Mouse (Mus musculus) B cell, adult 2 months (primary cell): ENCODE results near the gene Chrnb2.
"Not testable (repeated sequence)": the region's sequence is repeated elsewhere in the genome, so short reads cannot be mapped to it uniquely, and the experiment has no call there.

Experiments used
- DNase-seq, 2 experiments: peaks; one replicate each; pipeline ENCODE4 v3.0.0; 2022

The Chrnb2 gene

DNA sequence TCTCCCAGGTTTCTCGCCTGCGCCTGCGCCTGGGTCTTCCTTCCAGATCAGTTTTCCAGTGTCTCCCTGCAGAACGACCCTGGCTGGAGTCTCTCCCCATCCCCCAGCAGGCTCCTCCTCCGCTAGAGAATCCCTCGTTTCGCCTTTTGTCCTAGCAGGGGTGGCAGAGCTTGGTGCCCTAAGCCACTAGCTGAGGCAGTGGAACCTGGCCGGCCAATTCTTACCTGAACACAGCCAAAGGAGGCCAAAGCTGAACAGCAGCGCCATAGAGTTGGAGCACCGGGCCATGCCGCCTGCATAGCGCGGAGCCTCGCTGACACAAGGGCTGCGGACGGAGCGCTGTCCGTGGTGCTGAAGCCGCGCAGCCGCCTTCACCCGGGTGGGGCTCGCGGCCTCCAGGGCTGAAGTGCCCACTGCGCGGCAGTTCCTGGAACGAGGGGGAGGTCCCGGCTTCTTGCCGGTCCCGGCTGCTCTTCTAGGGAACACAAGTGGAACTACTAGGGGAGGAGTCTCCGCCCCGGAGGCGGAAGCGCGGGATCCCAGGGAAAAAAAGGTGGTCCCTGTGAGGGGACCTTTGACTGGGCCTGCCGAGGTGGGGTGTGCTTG, at the start of gene Chrnb2:
TSS of gene Chrnb2 (minus strand) at position 514 of the 606 bp plus-strand sequence.
- peak; percentile 82 to 86 for DNase-seq

DNA sequence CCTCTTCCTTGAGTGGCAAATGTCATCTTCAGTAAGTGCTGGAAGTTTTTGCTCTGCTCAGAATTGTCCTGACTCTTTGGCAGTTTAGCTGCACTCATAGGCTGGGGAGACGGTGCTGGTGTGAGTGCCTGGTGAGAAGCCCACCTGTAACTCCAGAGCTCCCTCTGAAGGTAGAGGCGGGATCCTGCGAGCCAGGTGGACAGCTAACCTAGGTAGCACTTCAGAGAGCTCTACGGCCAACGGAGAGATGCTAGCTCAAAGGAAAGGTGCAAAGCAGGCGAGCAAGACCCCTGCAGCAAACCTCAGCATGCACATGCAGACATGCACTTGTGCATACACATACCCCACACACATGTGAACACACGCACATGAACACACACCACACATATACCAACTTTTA, 49.6 kb upstream of the Chrnb2 start:
- no peak for DNase-seq

DNA sequence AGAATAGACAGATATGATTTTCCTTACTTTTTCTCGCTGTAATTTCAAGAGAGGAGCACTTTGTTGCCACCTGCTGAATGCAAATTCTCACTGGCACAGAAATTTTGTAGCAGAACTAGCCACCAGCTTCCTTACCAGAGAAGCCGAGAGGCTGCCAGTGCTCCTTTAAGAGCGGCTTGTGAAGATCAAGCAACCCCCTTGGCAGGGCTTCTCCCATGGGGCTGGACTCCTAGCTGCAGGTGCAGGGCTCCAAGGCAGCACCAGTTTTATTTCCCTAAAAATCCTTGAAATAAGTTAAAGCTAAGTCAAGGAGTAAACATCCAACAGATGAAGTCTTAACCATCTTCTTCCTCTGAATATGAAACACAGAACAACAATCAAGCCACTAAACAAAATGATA, 47.7 kb upstream of the Chrnb2 start:
- no peak for DNase-seq

DNA sequence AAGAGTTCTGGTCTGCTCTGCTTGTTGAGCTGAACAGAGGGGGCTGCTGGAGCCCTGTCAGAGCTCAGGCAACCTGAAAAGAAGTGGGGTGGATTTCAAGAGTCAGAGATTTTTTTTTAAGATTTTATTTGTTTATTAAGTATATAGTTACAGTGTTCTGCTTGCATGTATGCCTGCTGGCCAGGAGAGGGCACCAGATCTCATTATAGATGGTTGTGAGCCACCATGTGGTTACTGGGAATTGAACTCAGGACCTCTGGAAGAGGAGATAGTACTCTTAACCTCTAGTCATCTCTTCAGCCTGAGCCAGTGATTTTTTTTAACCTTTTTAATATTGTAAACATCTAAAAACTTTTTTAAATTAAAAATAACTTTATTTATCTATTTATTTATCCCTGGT, 46.4 kb upstream of the Chrnb2 start:
- peak; percentile 41 to 50 for DNase-seq

DNA sequence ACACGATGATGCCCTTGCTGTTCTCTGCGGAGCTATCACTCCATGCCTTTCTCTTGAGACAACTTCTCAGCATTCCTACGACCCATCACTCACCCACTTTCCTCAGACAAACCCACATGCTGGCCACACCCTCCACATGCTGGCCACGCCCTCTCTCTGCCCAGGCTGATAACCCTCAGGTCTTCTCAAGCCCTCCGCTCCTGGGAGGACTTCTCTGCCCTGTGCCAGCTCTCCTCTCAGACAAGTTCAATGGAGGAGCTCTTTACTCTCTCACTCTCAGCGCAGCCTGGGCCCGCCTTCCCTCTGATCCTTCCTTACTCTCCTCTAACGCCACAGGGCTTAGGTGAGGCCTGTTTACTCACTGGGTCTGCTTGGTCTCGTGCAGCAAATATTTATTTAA, 44.2 kb upstream of the Chrnb2 start:
- no peak for DNase-seq

DNA sequence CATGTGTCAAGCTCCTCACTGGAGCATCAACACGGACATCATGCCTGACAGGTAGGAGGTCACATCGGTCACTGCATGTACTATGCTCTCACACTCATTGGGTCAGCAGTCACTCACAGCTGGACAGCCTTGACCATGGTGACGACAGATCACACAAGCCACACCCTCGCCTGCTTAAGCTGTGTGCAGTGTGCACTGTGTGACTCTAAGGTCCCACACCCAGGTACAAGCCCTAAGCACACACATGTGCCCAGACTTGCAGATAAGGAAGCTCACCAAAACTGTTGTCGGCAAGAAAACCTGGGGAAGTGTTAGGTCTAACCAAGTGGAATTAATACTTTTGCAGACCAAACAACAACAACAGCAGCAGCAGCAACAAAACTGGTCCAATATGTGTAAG, 43.4 kb upstream of the Chrnb2 start:
- no peak for DNase-seq

DNA sequence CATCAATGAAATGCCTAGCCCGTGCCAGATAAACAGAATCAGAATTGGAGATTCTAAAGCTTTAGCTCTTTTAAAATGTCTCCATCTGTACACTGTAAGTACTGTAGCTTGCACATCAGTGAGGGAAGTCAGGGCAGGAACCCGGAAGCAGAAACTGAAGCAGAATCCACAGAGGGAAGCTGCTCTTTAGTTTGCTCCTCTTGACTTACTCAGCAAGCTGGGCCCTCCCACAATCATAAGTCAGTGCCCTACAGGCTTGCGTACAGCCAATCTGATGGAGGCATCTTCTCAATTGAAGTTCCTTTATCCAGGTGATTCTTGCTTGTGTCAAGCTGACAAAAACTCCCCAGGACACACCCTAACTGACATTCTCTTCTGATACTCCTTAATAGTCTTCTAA, 42.7 kb upstream of the Chrnb2 start:
- DNase-seq, result no peak

DNA sequence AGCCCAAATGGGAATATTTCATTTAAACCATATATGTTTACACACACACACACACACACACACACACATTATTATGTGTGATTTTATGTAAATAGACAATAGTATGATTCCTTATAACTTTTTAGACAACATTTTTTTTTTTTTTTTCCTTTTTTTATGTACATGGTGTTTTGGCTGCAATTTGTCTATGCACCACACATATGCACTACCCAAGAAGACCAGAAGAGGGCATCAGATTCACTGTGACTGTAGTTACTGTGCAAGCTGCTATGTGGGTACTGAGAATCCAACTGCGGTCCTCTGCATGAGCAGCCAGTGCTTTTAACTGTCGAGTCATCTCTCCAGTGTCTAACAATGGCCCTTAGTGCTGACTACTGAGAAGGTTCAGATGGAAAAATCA, 42.3 kb upstream of the Chrnb2 start:
- peak; percentile 54 to 55 for DNase-seq

DNA sequence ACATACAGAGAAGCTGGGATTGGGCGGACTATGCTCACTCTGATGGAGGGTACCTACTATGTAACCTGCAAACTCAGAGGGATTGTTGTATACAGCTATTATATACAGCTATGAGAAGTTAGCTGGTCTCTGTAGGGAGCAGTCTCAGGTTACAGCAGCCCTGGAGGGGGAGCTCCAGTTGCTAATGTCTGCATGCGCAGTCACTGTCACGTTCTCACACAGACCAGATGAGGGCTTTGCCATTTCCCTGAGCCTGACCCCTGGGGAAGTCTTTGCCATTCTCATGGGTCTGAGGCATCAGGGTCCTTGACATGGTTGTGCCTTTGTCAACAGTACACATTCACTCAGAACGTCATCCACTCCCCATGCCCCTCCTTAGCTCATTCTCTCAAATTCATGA, 40.7 kb upstream of the Chrnb2 start:
- no peak for DNase-seq

DNA sequence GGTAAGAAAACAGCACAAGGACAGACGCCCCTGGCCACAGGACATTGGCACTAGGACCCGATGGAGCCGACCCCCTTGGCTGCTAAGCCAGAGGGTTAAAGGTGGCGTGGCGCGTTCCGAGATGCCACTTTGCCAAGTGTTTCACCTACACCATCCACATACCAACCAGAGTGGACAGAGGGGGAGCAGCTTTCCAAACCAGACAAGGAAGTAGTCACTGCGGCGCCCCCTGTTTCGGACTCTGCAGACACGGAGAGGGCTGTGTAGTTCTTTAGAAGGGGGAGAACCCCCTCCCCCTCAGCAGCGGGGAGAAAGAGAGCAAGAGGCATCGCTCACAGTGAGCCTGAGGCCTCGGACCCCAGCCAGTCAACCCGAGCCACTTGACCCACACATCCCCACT, 38.4 kb upstream of the Chrnb2 start:
- DNase-seq, result no peak

DNA sequence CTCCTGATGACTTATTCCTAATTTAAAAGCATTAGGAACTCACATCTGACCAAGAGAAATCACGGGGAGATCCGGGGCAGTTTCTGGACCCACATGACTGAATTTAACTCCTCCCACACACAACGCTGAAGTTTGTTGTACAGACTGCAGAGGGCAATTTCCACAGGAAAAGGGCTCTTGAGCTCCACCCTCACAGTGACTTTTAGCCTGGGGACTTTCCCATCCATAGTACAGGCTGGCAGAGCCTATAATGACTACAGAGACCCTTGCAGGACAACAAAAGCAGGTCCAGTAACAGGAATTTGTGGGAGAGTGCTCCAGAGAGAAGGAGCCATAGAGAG, 37.0 kb upstream of the Chrnb2 start:
- peak; percentile 35 to 46 for DNase-seq

DNA sequence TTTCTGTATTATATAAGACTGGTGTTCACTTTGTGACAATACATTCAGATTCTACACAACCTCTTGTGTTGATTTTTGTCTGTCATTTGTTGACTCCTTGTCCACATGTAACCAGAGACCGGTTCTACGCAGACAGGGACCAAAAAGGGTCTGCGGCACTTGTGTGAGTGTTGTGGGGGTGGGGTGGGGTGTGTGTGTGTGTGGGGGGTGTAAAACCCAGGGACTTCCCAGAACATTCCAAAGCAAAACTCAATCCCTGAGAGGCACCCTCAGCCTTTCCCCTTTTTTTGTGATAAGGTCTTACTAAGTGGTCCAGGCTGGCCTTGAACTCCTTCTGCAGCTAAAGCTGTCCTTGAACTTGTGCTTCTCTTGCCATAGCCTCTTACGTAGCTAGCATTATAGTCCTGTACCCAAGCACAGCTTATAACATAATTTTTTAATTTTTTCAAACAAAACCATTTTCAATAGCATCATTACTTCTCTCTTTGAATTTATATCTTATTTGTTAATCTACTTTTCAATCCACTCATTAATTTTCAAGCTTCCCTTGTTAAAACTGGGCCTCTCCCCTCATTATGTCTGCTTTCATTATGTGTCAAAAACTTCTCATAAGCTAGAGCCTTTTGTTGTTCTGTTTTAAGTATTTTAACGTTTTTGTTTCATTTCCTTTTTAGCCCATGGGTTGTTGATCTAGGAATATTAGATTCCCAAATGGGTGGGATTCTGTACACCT, 36.5 kb upstream of the Chrnb2 start:
- DNase-seq, result no peak

DNA sequence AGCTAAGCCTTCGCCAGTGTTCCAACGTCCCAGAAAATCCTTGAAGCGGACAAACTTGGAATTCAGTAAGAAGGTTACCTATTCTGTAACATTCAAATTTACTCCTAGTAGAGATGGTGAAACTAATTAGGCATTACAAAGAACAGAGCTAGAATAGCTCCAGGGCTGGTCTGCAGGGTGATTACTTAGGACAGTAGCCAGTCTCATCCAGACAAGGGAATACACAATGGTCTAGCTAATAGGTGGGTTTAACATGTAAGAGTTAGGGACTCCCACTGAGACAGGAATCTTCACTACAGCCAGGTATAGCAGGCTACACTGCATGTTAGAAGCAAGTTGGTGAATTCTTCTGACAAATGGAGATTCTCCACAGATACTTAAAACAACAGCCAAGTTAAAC, 35.6 kb upstream of the Chrnb2 start:
- DNase-seq, result not testable (repeated sequence)

DNA sequence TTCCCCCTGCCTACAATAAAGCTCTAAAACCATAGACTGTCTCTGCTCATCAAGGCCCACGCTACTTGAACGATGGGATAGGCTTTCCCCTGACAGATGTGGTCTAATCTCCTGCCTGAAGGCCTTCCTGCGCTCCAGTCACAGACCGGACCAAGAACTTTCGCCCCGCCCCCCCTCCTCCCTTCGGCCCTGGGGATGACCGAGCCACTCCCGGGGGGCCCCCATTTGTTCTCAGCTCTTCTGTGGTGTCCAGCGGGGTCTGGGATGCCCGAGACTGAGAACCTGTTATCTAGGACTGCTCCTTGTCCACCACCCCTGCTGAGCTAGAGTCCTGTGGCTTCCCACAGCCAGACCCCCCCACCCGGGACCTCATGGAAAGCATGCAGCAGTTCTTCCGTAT, 35.0 kb upstream of the Chrnb2 start:
- DNase-seq, result no peak

DNA sequence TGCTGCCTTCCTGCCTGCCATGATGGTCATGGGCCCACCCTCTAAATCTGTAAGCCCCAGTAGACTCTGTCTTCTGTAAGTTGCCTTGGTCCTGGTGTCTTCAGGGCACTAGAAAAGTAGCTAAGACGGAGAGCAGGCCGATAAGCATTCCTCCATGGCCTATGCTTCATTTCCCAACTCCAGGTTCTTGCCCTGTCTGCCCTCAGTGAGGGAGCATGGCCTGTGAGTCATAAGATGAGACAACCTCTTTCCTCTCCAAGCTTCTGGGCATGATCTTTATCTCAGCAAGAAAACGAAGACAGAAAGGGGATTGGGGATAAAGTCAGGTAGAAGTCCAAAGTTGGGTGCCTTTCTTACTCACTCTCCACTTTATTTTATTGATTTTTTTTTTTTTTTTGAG, 34.1 kb upstream of the Chrnb2 start:
- no peak for DNase-seq

DNA sequence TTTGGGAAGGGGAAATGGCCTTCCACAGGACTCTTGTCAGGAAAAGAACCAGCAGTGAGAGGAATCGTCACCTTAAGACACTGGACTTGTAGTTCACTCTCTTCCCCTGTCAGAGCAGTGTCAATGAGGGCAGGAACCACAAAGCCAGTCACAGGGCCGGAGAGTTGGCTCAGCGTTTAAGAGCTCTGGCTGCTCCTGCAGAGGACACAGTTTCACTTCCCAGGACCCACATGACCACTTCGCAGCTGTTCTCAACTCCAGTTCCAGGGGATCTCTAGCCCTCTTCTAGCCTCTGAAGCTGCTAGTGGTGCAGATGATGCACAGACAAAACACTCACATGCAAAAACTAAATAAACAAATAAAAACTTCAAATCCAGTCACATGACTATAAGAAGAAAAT, 31.9 kb upstream of the Chrnb2 start:
- peak in 1 of 2 experiments; percentile 29 for DNase-seq

DNA sequence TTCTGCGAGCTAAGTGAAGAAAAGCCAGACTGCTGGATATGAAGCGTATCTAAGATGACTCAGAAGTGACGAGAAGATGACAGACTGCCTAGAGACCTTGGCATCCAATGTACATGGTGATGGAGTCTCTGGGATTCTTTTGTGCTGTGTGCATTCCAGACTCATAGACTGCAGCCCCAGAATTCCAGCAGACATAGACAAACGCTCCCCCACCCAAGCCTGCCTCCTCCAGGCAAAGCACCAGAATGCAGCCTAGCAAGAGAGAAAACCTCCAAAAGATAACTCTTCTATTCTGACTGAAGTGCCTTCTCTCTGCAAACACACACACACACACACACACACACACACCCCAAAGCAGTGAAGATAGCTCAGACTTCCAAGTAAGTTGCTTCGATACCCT, 31.3 kb upstream of the Chrnb2 start:
- DNase-seq, result no peak

DNA sequence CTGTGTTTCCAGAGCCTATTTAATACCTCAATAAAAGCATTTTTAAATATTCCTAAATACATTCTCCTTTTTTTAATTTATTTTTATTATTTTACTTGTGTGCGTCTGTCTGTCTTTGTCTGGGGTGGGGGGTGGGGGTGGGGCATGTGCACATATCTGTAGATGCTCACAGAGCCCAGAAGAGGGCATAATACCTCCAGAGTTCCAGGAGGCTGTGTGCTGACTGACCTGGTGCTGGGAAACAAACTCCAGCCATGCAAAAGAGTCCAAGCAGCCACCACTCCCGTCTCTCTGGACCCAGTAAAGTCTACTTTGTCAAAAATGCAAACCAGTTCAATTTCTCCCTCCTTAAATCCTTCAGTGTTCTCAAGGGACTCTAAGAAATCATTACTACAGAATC, 30.2 kb upstream of the Chrnb2 start:
- DNase-seq, result no peak

DNA sequence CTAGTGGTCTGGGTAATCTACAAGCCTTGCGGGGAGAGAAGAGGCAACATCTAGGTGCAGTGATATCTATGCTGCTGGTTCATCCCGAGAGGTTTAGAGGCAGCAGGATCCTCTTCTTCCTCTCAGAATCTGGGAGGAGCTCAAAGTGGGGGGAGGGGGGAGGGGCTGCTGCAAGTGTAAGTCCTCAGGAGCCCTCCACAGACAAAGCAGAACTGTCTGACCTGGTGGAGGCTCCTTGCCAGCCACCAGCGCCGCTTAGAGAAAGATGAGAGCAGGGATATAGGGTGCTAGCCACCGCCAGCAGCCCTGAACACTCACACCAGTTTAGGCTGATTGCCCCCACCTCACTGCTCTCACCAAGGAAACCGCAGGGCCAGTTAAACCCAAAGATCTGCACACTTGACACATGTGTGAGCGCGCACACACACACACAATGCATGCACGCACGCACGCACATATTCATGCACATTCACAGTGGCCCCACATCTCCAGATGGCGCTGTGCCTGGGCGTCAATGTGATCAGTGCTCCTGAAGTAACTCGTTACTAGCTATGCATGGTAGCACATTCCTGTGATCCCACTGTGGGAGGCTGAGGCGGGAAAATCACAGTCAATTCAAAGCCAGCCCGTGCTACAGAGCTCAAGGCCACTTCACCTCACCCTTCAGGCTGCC, 24.4 kb upstream of the Chrnb2 start:
- no peak for DNase-seq

DNA sequence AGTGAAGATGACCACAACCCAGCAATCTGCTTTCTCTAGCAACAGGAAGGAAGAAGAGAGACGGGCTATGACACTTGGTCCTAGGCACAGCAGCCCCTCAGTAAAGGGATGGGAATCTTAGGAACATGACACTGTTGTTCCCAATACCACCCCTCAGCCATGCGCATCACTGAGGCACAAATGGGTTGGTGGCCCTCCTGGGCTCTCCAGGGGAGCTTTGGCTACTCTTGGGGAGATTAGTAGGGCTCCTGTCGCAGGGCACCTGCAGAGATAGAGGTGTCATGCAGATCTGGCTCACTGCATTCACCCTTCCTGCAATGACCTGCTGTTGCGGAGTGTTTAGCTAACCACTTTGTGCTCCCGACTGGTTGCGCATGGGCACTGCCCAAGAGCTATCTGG, 21.8 kb upstream of the Chrnb2 start:
- no peak for DNase-seq

DNA sequence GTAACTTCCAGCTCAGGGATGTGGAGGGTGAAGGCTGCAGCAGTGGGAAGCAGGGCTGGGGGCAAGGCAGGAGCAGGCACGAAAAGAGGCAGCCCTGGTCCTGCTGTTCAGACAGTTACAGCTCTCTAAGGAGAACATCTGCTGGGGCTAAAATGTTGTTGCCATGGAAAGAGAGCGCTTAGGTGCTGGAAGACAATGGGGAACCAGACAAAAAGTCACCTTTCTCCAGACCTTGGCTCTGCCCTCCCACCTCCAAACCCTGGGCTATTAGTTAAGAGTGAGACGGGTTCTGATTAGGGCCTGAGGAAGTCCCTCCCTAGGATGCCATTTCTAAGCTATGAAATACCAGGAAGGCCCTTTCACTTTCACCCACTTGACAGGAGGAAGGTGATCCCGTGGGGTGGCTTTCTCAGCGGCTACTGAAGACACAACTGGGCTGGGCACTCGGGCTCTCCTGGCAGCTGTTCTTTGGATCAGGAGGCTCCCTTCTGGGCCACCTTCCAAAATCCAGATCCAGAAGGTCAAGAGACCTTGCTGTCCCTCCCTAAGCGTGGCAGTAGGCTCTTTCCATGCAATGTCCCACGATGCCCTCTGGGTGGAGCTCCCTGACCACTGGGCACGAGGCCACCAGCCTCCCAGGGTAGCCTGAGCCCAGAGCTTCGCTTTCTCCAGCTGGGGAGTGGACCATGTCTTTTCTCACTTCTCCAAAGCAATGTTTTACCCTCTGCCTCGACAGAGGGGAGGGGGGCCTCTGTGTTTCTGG, 20.7 kb upstream of the Chrnb2 start:
- peak; percentile 60 to 63 for DNase-seq

DNA sequence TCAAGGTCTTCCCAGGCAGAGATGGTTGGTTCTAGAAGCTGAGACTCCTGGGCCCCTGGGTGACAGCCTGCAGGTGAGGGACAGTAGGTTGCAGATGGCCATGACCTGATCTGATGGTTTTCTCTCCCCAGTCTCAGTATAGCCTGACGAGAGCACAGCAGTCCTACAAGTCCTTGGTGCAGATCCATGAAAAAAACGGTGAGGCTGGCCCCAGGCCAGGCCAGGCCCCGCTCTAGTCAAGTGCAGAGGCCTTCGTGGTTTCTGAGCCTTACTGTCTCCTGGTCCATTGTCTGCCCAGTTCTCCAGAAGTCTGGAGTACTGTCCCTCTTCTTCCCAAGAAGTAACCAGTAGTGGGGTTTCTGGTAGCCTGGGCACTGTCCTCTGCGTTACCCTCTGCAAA, 17.2 kb upstream of the Chrnb2 start:
- DNase-seq, result no peak

DNA sequence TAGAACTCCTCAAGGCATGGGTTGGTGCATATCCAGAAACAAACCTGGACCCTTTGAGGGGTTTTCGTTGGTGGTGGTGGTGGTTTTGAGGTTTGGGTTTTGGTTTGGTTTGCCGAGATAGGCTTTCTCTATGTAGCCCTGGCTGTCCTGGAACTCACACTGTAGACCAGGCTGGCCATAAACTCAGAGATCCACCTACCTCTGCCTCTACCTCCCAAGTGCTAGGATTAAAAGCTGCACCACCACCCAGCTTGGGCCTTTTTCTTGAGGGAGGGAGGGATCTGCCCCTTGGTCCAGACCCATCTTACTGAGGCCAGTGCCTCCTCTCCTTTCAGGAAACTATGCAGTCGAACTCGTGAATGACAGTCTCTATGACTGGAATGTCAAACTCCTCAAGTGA, 15.7 kb upstream of the Chrnb2 start:
- no peak for DNase-seq

DNA sequence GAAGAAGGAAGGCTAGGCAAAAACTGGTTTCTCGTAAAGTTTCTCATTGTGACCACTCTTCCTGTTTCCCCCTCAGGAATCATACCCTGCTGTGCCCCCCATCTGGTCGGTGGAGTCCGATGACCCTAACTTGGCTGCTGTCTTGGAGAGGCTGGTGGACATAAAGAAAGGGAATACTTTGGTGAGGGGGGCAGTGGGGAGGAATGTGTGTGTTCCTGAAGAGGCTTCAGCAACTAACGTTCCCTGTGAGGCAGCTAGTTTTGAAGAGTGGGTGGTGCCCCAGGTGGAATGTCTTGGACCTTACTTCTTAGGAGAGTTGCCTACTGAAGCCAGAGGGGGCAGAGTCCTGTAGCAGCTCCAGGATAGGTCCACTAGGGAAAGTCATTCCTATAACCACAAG, 11.6 kb upstream of the Chrnb2 start:
- DNase-seq, result no peak
